Mouse (Mus musculus): Measurements from ENCODE around the gene Tmem100.

Tmem100 gene

DNA sequence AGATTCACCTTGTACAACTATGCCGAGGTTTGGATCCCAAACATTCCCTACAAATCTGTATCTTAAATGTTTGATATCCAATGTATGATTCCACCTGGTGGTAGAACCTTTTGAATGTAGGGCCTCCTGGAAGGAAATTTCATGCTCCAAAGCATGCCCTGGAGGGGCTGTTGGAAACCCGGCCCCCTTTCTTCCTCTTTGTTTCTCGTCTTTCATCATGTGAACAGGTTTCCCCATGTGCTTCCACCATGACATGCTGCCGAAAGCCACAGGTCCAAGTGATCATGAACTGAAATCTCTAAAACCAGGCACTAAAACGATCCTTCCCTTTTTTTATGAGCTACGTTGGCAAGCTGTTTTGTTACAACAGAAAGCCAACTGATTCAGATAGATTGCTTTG lies 16.5 kb upstream of the Tmem100 start:
- no peak for DNase-seq (ENCODE audit: low spot score in 2 of 2)

DNA sequence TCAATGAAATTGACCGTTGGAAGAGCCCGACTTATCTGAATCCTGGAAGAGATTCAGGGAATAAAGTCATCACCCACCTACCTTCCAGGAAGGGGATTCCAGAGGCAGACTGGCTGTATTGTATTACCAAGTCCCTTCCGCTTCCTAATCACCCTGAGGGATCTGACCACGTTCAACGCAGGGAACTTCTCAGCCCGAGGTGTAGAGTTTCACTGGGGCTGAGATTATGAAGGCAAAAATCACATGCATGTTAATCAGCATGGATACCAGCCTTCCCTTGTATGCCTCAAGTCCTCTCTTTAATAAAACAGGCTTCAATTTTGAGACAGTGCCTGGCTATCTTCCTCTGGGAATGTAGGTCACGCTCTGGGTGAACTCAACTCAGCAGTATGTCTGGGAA lies 14.9 kb upstream of the Tmem100 start:
- DNase-seq (ENCODE audit: low spot score in 2 of 2) = no peak

DNA sequence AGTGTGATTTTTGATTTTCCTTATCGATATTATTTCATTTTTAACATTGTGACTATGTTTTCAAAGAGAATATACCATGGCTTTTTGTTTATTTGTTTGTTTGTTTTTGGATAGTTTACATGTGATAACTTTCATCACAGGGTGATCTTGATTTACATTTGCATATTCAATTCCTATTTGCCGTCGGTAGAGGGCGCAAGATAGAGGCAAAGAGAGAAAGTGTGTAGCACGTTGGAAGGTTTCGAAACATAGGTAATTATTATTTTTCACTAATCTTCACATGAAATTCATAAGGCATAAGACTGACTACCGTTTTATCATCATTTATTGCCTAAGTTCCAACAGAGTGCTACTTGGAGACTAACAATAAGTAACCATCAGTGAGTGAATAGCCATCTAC lies 11.0 kb upstream of the Tmem100 start:
- no peak for DNase-seq (ENCODE audit: low spot score in 2 of 2)

DNA sequence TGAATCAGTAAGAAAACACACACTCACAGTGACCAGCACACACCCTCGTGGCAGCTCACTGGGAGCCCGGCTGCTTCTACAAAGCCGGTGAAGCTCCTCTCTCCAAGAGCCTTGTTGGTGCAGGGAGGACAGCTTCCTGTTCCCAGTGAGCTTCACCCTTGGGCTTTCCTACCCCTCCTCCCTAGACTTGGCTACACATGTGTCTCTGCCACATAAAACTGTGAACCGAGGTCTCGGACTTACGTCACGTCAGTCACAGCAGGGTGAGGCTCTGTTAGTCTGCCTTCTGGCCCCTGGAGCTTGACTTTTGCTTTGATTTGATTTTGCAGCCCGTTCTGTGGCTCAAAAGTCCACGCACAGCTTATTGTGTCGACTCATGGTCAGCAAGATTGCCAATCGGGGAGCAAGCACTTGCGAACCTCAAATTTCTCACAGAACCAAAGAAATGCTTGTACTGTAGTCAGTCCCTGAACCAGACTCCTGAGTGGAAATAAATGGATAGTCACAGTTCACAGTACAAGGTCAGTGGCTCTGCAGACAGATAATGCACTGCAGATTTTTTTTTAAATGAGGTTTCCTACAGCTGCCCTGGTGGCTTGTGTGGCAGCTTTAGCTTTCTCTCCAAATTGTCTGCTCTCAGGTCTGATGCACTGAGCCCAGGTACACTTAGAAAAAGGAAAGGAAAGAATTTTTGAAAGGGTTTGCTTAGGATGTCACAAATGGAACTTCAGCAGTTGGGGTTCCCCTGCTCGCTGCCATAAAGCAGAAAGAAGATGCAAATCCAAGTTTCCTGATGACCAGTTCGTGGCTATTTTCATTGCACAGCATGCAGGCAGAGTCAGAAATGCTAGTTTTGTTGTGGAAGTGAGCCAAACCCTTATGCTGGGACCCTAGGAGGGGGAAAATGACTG lies 4.0 kb upstream of the Tmem100 start:
- no peak for DNase-seq (ENCODE audit: low spot score in 2 of 2)

DNA sequence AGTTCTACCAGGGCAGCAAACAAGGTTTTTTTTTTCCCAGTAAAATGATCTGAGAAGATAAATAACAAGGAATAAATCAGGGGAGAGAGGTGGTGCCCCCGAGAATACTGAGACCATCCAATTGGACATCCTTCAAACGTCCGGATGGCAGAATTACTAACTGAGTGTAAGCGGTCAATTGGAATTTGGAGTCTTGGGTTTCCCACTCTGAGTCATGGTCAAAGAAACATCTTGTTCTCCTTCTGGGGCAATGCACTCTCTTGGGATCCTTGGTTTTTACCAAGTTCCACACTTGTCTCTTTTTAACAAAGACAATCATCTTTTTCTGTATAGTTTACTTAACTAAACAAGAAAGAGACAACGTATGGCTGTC lies 3.4 kb upstream of the Tmem100 start:
- no peak for DNase-seq (ENCODE audit: low spot score in 2 of 2)

DNA sequence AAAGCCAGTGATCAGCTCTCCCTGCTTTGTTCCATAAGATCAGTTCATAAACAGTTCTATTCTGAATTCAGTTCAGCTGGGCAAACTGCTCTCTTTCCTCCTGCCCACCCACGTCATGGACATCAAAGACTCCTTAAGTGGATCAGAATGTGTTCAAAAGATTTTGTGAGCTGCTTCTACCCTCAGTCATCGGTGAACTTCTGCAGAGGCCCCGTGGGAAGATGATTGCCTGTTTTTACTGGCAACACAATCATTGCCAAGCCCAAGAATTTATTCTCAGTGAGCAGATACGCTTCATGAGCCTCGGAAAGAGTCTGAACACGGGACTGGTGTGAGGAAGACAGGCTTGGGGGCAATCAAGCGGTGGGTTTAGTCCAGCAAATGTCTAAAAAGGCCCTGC lies 2.9 kb upstream of the Tmem100 start:
- no peak for DNase-seq (ENCODE audit: low spot score in 2 of 2)

DNA sequence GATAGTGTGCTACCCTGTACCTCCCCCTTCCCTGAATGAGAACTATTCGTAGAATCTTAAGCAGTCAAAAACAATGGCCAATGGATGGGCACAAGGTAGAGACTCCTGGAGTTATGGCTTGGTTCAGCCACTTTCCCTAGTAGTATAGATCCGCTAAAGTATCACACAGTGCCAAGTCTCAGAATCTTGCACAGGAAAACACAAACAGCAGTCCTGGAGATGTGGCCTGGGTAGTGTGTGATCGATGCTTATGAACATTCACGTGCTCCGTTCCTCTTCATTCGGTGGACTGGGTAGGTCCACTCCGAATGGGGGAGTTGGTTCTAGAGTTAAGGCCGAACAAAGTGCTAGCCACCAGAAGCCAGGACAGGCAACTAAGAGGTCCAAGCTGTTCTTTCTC lies 1.4 kb upstream of the Tmem100 start:
- DNase-seq (ENCODE audit: low spot score in 2 of 2) = no peak

DNA sequence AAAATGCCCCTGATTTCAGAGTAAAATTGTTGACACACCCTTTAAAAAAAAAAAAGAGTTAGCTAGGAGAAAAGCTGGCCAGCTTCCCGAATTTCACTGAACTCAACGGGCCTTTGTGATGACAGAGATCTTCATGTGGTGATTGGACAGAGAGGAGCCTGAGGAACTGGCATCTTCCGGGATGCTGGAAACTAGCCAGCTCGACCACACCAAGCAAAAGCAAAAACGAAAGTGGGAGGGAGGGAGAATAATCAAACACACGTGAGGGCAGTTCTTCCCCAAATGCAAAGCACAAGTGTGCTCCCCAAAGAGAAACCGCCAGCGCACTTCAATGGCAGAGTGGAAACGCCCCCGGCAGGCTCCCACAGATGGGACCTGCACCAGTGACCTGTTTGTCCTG lies 794 bp upstream of the Tmem100 start:
- peak in 1 of 2 experiments; percentile 31 for DNase-seq (ENCODE audit: low spot score in 2 of 2)

DNA sequence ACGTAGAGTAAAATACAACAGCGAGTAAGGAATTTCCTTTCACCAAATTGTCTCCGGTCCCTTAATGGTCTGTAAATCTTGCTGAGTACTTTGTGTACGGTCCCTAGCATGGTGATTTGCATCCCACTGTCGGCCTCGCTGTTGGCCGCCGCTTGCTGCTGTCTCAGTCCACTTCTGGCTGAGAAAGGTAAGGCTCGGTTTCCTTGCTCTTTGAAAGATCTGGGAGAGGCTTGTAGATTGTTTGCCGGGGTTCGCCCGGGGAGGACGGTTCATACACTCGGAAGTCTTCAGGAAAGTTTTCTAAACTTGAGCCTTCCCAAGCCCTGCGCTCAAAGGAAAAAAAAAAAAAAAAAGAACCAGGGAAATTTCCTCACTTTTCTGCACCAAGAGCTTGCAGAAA lies 409 bp downstream of the Tmem100 start:
- peak in 1 of 2 experiments; percentile 29 for DNase-seq (ENCODE audit: low spot score in 2 of 2)

DNA sequence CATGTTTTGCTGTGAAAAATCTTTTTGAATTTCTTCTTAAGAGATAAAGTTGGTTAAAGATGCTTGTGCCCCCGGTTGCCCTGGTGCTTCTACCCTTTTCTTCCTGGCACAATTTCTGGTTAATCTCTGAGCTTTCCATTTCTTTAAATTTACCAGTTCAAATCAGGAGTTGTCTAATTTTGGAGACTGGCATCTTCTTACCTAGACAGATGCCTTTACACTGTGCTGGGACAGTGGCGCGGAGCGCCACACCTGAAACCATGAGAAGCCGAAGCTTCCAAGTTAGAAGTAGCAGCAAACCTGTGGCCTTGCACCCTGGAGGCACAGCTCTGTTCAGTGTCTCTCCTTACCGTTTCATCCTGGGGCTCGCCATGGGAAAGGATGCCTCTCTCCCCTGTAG lies 928 bp downstream of the Tmem100 start:
- DNase-seq (ENCODE audit: low spot score in 2 of 2) = no peak

DNA sequence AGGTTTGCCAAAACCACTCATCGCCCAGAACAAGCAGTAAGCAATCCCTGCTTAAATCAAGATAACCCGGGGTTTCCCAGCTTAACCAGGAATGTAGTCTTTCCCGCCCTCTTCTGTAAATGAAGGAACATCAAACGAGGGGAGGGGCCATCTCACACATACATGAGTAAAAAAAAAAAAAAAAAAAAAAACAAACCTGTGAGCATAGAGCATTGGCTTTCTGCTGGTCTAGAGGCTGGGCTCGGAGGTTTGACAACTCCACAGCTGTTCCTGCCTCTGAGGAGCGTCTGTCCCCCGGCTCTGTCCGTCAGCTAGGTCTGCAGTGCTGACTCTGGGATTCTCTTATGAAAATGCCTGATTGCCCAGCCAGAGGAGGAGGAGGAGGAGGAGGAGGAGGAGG lies 2.7 kb downstream of the Tmem100 start:
- DNase-seq (ENCODE audit: low spot score in 2 of 2) = no peak

DNA sequence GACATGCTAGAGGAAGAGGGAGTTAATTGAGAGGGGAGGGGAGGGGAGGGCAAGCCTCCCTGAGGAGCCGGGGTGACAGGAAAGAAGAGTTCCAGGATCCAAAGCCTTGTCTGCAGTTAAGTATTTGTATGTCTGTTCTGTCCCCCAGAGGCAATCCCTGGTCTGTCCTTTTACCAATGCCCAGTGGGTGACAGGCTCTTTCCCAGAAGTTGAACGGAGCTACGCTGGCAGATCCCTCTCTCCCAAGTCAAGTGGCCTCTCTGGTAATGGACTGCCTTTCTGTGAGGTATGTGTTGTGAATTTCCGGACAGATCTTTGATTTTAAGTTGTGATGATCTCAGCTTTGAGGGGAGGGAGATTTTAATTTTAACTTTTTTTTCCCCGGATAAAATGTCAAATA lies 3.3 kb downstream of the Tmem100 start:
- no peak for DNase-seq (ENCODE audit: low spot score in 2 of 2)

DNA sequence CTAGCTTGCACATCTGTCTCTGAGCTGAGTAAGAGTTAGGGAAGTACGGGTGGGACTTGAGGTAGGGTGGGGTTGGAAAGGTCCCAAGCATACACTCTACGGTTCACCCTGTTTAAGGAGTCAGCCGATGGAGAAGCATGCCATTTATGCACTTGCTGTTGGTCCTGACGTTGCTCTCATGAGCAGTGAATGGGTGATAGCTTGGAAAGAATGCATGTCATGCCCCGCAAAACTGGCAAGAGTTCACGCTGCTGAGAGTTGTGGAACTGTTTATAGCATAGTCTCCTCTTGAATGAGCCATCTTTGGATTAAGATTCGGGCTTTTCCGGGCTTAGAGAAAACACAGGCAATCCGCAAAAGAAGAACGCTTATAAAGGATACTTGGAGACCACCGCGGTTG lies 4.5 kb downstream of the Tmem100 start:
- DNase-seq (ENCODE audit: low spot score in 2 of 2) = no peak

DNA sequence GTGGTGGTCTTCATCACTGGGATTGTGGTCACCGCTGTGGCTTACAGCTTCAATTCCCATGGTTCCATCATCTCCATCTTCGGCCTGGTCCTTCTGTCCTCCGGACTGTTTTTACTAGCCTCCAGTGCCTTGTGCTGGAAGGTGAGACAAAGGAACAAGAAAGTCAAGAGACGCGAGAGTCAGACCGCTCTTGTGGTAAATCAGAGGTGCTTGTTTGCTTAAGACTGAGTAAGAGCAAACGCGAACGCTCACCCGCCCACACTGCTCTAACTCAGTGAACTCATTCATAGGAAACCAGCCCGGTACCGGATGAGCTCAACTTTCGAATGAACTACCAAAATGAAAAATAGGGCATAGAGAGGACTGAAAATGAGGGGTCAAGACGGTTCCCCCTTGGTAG lies 5.4 kb downstream of the Tmem100 start:
- DNase-seq (ENCODE audit: low spot score in 2 of 2) = peak in 1 of 2 experiments; percentile 33

DNA sequence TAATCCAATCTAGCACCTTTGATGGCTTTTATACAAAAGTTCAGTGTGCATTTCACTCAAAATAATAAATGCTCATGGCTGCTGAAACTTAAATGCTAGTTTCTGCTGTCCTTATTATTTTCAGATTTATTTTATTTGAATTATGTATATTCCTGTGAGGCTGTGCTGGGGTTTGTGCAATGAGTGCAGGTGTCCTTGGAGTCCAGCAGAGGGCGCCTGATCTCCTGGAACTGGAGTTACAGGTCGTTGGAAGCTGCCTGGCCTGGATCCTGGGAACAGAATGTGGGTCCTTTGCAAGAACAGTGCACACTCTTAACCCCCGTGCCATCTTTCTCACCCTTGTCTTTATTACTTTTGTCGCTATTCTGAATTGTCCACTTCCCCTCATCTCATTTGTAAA lies 6.3 kb downstream of the Tmem100 start:
- no peak for DNase-seq (ENCODE audit: low spot score in 2 of 2)

DNA sequence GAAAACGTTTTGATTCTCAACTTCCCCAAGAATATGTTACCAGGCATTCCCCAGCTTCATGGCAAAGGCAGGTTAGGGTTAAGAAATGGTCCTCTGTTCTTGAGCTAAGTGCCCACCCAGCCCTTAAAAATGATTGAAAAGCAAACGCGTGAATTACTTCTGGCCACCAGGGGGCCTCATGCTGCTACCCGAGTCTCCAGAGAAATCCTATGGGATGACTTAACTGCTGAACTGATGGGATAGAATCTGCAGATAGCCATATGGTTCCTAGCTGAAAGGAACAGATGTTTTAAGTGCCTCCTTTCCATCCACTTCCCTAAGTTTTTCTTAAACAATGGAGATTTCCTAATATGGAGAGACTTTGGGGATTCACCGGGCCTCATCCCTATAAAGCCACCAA lies 7.9 kb downstream of the Tmem100 start:
- DNase-seq (ENCODE audit: low spot score in 2 of 2) = no peak

DNA sequence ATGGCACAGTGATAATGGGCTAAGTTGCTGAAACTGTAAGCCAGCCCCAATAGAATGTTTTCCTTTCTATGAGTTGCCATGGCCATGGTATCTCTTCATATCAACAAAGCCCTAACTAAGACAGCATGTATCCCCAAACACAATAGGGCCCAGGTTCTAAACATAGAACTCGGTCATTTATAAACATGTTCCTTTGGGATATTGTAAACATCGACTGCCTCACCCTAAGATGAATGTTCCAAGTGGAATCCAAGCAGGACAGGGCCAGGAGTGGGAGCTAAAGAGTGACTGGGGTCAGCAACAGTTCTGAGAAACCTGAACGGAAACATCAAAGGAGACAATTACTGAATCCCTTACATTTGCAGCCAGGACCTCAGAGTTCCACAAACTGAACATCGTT lies 14.3 kb downstream of the Tmem100 start:
- DNase-seq (ENCODE audit: low spot score in 2 of 2) = no peak

DNA sequence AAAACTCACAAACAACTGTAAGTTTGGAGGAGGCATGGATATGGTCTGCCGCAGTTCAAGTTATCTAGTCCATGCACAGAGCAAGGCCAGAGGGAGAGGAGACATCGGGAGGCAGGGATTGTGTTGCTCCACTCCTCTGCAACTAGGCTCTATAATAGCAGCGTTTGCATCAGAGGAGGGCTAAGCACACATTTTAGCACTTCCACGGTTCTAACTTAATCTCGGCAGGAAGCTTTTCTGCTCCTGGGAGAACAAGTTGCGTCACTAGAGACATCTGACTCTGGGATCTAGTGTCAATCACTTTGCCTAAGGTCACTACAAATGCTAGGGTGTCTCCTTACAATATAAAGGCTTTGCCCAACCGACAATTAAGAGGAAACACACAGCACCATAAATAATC lies 16.1 kb downstream of the Tmem100 start:
- no peak for DNase-seq (ENCODE audit: low spot score in 2 of 2)

DNA sequence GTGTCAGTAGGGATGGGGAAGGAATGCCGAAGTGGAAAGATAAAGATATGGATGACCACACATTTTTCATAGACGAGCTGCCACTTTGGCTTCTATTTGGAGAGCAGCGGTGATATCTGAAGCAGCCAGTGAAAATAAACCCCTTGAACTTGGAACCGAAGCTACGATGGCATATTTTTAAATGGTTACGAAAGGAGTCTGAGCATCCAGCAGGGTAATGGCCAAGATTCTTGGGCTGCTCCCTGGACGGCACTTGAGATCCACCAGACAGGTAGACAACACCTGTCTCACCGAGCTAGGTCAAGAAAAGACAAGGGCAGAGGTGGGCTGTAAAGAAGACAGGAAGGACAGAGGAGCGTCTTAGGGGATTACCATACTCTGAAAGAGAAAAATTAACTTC lies 17.1 kb downstream of the Tmem100 start:
- no peak for DNase-seq (ENCODE audit: low spot score in 2 of 2)

DNA sequence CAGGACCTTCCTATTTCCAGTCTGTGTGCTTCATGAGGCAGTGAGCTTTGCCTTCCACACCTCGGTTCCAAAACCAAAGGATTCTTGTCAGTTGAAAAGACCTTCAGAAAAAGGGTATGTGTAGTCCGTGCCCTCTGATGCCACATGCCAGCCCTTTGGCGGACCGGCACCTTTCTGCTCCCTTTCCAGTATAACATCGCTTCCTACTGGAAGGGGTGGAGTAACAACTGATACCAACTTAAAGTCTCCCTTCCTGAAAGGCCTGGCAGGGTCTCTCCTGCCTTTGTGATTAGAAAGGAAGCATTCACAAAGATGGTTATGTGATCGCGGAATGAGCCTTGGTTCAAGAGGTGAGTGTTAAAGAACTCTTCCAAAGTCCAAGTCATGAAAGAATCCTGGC lies 19.9 kb downstream of the Tmem100 start:
- DNase-seq (ENCODE audit: low spot score in 2 of 2) = no peak

DNA sequence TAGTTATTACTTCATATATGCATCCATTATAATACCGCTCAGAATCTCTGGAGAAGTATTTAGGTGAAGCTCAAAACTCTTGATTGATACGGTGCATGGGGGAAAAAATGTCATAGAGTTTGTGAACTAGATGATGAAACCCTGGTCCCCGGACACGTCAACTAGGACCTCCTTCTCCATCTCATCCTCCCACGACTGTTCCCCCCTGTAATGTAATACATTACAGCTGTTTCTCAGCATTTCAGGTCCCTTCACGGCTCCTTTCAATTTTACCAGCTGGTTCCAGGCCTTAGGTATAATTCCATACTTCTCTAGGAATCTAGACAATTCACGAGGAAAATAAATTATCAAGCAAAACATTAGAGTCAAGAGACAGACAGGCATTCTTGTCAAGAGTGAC lies 22.6 kb downstream of the Tmem100 start:
- DNase-seq (ENCODE audit: low spot score in 2 of 2) = no peak

DNA sequence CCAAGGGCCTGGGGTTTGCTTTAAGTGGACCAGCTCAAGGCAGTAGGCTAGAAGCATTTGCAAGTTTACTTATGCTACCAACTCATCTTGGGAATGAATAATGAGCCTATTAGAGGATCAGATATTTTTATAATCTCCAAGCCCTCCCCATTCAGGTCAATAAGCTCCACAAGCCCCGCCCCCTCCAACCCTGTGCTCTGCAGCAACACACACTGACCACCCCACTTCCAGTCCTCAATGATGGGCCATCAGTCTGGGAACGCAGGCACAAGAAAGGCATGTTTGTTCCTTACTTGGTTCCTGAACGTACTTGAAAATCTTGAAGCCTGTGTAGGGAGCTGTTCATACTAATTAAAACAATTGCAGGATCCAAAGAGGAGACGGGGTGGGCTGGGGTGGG lies 23.7 kb downstream of the Tmem100 start:
- no peak for DNase-seq (ENCODE audit: low spot score in 2 of 2)

DNA sequence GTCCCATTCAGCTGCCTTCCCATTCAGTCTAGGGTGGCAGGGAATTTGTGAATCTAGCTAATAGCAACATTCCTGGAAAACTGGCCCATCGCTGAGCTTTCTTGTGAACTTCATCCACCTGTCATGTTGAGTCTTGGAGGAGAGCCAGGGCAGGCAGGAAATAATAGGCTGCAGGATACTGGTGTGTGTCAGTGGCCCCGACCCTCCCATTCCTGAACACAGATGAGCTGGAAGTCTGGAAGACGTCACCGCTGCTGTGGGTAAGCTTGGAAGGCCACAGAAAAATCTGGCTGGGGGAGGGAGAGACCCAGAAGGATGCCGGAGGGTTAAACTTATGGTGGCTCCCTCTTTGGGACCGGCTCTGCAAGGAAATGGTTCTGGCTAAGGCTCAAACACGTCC lies 24.3 kb downstream of the Tmem100 start:
- no peak for DNase-seq (ENCODE audit: low spot score in 2 of 2)

DNA sequence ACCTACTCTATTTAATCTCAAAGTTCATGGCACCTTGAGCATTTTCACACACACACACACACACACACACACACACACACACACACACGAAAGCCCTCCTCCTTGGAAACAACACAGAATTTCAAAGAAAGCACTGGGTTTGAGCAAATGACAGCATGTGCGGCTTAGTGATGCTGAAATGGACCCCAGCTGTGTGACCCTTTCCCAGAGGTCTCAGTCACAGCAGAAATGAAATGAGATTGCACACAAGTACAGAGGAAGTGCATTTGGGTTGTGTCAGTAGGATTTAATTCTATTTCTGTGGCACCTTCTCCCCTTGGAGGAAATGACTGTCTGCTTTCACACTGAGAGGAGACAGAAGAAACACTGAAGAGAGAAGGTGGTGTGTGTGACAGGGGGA lies 26.9 kb downstream of the Tmem100 start:
- no peak for DNase-seq (ENCODE audit: low spot score in 2 of 2)

Data from urinary bladder, adult 18-20 months (tissue).